19 mouse cellular contexts compared by ENCODE assay signal in genomic region chr3:148362453-148362864, GRCm38 (mm10).
DNase-seq lines count a peak whose midpoint lies in the region; ATAC-seq and TF ChIP-seq lines count a peak whose summit lies in the region.
"Had no signal": no experiment of that assay in that cellular context is flagged by ENCODE, and none has a peak within 500 bp of the region (broad histone marks: within the 10 kb centered on the region; RNA-seq: fewer than 3 reads in every experiment).

No protein-coding gene starts in this region.

- no peak overlapping the region for H3K4me2 ChIP-seq in embryonic facial prominence, embryonic 14.5 days (ENCODE audit: low read depth, low read length)
- H3K4me2 ChIP-seq in kidney, embryonic 14.5 days (replicated peaks; ENCODE audit: low read depth, low read length), result no peak overlapping the region
- no peak overlapping the region for H3K4me2 ChIP-seq in midbrain, postnatal 0 days (ENCODE audit: low read depth, low read length, poor library complexity, severe bottlenecking)
- no peak overlapping the region for H3K4me2 ChIP-seq in midbrain, embryonic 13.5 days (replicated peaks)
- H3K4me2 ChIP-seq: embryonic facial prominence, embryonic 15.5 days; hindbrain, embryonic 13.5 days; limb, embryonic 15.5 days; midbrain, embryonic 12.5 days had no signal

- peak; percentile 31 for DNase-seq in embryonic facial prominence, embryonic 14.5 days (ENCODE audit: low spot score)
- DNase-seq in embryonic facial prominence, embryonic 10.5 days (ENCODE audit: low spot score), result no peak
- DNase-seq in kidney, postnatal 10 days, result peak; percentile 70
- DNase-seq in midbrain, postnatal 0 days (ENCODE audit: low spot score), result peak; percentile 12
- peak; percentile 48 for DNase-seq in lung, postnatal 36 days
- DNase-seq in layer of hippocampus, postnatal 10 days (ENCODE audit: low spot score in 2 of 2), result no peak
- DNase-seq: adrenal gland, adult 2 months; cerebellum, adult 11 months; cerebellum, postnatal 36 days; gastrocnemius, postnatal 14 days; thymus, adult 2 months had no signal

- whole genome bisulfite sequencing in embryonic facial prominence, embryonic 14.5 days, result 38% methylated on average over 2 of the region's 2 CpGs
- 37% methylated on average over 2 of the region's 2 CpGs for WGBS in embryonic facial prominence, embryonic 10.5 days
- WGBS in kidney, embryonic 14.5 days, result 48% methylated on average over 2 of the region's 2 CpGs
- 56% methylated on average over 2 of the region's 2 CpGs for WGBS in midbrain, postnatal 0 days
- 55% methylated on average over 2 of the region's 2 CpGs for WGBS in midbrain, embryonic 13.5 days

- no peak overlapping the region for H3K4me3 ChIP-seq in embryonic facial prominence, embryonic 14.5 days (ENCODE audit: low read depth, low read length)
- H3K4me3 ChIP-seq in embryonic facial prominence, embryonic 10.5 days, result no peak overlapping the region
- H3K4me3 ChIP-seq in kidney, embryonic 14.5 days (ENCODE audit: low read length), result no peak overlapping the region
- H3K4me3 ChIP-seq in midbrain, postnatal 0 days (ENCODE audit: low read depth, low read length), result no peak overlapping the region
- H3K4me3 ChIP-seq in midbrain, embryonic 13.5 days (replicated peaks), result no peak overlapping the region
- H3K4me3 ChIP-seq: embryonic facial prominence, embryonic 15.5 days; forebrain, embryonic 10.5 days; hindbrain, embryonic 13.5 days; limb, embryonic 15.5 days; midbrain, embryonic 12.5 days had no signal

- no peaks in the 10 kb centered on the region for H3K9me3 ChIP-seq in embryonic facial prominence, embryonic 14.5 days (ENCODE audit: control insufficient read depth, low read length)
- H3K9me3 ChIP-seq in embryonic facial prominence, embryonic 10.5 days, result no peaks in the 10 kb centered on the region
- no peaks in the 10 kb centered on the region for H3K9me3 ChIP-seq in kidney, embryonic 14.5 days (ENCODE audit: control insufficient read depth, low read length)
- H3K9me3 ChIP-seq in midbrain, postnatal 0 days (ENCODE audit: low read length), result no peaks in the 10 kb centered on the region
- no peaks in the 10 kb centered on the region for H3K9me3 ChIP-seq in midbrain, embryonic 13.5 days
- H3K9me3 ChIP-seq: embryonic facial prominence, embryonic 15.5 days; forebrain, embryonic 10.5 days; hindbrain, embryonic 13.5 days; limb, embryonic 15.5 days; midbrain, embryonic 12.5 days had no signal

- no peak overlapping the region for H3K27ac ChIP-seq in embryonic facial prominence, embryonic 14.5 days (replicated peaks; ENCODE audit: low read depth, low read length)
- no peak overlapping the region for H3K27ac ChIP-seq in embryonic facial prominence, embryonic 10.5 days (replicated peaks)
- no peak overlapping the region for H3K27ac ChIP-seq in kidney, embryonic 14.5 days (ENCODE audit: low read depth, low read length)
- H3K27ac ChIP-seq in midbrain, postnatal 0 days (ENCODE audit: low read depth, low read length), result no peak overlapping the region
- no peak overlapping the region for H3K27ac ChIP-seq in midbrain, embryonic 13.5 days
- H3K27ac ChIP-seq: embryonic facial prominence, embryonic 15.5 days; forebrain, embryonic 10.5 days; hindbrain, embryonic 13.5 days; limb, embryonic 15.5 days; midbrain, embryonic 12.5 days had no signal

- H3K36me3 ChIP-seq in embryonic facial prominence, embryonic 14.5 days (ENCODE audit: control insufficient read depth, insufficient read depth, low read length), result no peaks in the 10 kb centered on the region
- no peaks in the 10 kb centered on the region for H3K36me3 ChIP-seq in embryonic facial prominence, embryonic 10.5 days (replicated peaks)
- no peaks in the 10 kb centered on the region for H3K36me3 ChIP-seq in kidney, embryonic 14.5 days (ENCODE audit: control insufficient read depth, insufficient read depth, low read length)
- H3K36me3 ChIP-seq in midbrain, postnatal 0 days (ENCODE audit: insufficient read depth, low read length), result no peaks in the 10 kb centered on the region
- no peaks in the 10 kb centered on the region for H3K36me3 ChIP-seq in midbrain, embryonic 13.5 days
- H3K36me3 ChIP-seq: embryonic facial prominence, embryonic 15.5 days; forebrain, embryonic 10.5 days; hindbrain, embryonic 13.5 days; limb, embryonic 15.5 days; midbrain, embryonic 12.5 days had no signal

- ATAC-seq in embryonic facial prominence, embryonic 14.5 days (ENCODE audit: low read depth), result no peak
- no peak for ATAC-seq in kidney, embryonic 14.5 days (ENCODE audit: low FRiP score, low TSS enrichment)
- no peak for ATAC-seq in midbrain, postnatal 0 days (ENCODE audit: low FRiP score)
- ATAC-seq in midbrain, embryonic 13.5 days, result no peak

- TF ChIP-seq CTCF in midbrain, postnatal 0 days (IDR thresholded peaks at IDR 0.05), result no peak

- H3K4me1 ChIP-seq in embryonic facial prominence, embryonic 14.5 days (ENCODE audit: control insufficient read depth, insufficient read depth, low read length), result 0 out of 2 replicates have a peak, but pooled peaks cover 2% of the 10 kb centered on the region
- H3K4me1 ChIP-seq in embryonic facial prominence, embryonic 10.5 days, result peaks cover 5% of the 10 kb centered on the region; the same call in 1 of the 2 replicates
- no peaks in the 10 kb centered on the region for H3K4me1 ChIP-seq in kidney, embryonic 14.5 days (ENCODE audit: control insufficient read depth, insufficient read depth, low read length)
- no peaks in the 10 kb centered on the region for H3K4me1 ChIP-seq in midbrain, postnatal 0 days (ENCODE audit: insufficient read depth, low read length)
- H3K4me1 ChIP-seq in midbrain, embryonic 13.5 days (replicated peaks), result no peaks in the 10 kb centered on the region
- H3K4me1 ChIP-seq: embryonic facial prominence, embryonic 15.5 days; hindbrain, embryonic 13.5 days; limb, embryonic 15.5 days; midbrain, embryonic 12.5 days had no signal

- H3K27me3 ChIP-seq in embryonic facial prominence, embryonic 14.5 days (replicated peaks; ENCODE audit: control insufficient read depth, insufficient read depth, low read length), result no peaks in the 10 kb centered on the region
- H3K27me3 ChIP-seq in embryonic facial prominence, embryonic 10.5 days (replicated peaks; ENCODE audit: low read depth, poor library complexity, severe bottlenecking), result 0 out of 2 replicates have a peak, but pooled peaks cover 4% of the 10 kb centered on the region
- no peaks in the 10 kb centered on the region for H3K27me3 ChIP-seq in kidney, embryonic 14.5 days (ENCODE audit: control insufficient read depth, insufficient read depth, low read length)
- H3K27me3 ChIP-seq in midbrain, postnatal 0 days (ENCODE audit: insufficient read depth, low read length), result no peaks in the 10 kb centered on the region
- H3K27me3 ChIP-seq in midbrain, embryonic 13.5 days, result no peaks in the 10 kb centered on the region
- H3K27me3 ChIP-seq: CH12.LX; embryonic facial prominence, embryonic 15.5 days; hindbrain, embryonic 13.5 days; limb, embryonic 15.5 days; midbrain, embryonic 12.5 days had no signal

- H3K9ac ChIP-seq in embryonic facial prominence, embryonic 14.5 days (ENCODE audit: low read depth, low read length), result no peak overlapping the region
- no peak overlapping the region for H3K9ac ChIP-seq in kidney, embryonic 14.5 days (ENCODE audit: low read depth, low read length)
- no peak overlapping the region for H3K9ac ChIP-seq in midbrain, postnatal 0 days (replicated peaks; ENCODE audit: low read length, poor library complexity, severe bottlenecking)
- no peak overlapping the region for H3K9ac ChIP-seq in midbrain, embryonic 13.5 days (replicated peaks)
- H3K9ac ChIP-seq: embryonic facial prominence, embryonic 15.5 days; hindbrain, embryonic 13.5 days; limb, embryonic 15.5 days; midbrain, embryonic 12.5 days had no signal

Comparison
In these comparisons a context has a peak if more than half of its experiments do, and no peak if none do; other contexts are left out.
1. DNase-seq: peak in embryonic facial prominence, embryonic 14.5 days (single experiment), kidney, postnatal 10 days (single experiment), midbrain, postnatal 0 days (single experiment) and lung, postnatal 36 days (single experiment); none in embryonic facial prominence, embryonic 10.5 days (single experiment) and layer of hippocampus, postnatal 10 days (0 of 2).